Mouse (Mus musculus) liver (tissue): ENCODE data around the gene Trim2.

Experiments used
- DNase-seq: peaks from one replicate; pipeline ENCODE4 v3.0.0-alpha.2; 2020; ENCODE audit warnings: mixed read lengths

The Trim2 gene

DNA sequence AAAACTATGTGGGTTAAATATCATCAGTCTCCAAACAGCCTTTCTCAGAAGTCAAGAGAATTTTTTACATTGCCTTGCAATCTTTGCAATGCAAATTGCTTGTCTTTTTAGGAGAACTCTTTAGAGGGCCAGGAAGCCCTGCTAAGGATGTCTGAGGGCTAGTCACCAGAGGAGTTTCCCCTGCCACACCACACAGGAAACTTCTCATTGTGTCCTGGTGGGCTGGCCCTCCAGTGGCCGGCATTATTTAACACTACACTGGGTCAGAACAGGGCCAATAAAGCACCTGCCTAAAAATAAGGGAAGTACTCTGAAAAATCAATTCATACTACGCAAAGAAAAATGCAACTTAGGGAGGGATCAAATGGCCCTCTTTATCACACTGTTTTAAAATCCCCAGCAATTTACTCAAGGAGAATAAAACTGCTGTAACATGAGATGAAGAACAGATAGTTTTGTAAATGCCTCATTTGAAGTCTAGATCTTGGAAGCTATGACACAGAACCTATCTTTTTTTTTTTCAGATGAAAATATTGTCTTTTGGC lies 87.4 kb downstream of the Trim2 start:
- DNase-seq, result no peak

DNA sequence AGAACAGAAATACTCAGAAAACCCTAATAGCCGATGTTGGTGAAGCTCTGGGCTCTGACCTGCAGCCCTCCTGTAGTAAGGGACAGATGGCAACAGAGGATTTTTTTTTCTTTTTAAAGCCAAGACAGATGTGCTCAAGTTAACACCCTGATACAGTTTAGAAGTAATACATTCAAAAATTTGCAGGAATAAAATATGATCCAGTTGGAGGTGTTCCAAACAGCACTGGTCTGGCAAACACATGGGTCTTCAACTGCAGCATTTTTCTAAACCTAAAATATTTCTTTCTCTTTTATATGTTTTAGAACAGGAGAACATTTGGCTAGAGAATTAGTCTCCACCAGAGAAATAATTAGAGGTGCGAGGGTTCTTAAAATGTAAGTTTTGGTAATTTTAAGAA lies 88.2 kb downstream of the Trim2 start:
- no peak for DNase-seq

DNA sequence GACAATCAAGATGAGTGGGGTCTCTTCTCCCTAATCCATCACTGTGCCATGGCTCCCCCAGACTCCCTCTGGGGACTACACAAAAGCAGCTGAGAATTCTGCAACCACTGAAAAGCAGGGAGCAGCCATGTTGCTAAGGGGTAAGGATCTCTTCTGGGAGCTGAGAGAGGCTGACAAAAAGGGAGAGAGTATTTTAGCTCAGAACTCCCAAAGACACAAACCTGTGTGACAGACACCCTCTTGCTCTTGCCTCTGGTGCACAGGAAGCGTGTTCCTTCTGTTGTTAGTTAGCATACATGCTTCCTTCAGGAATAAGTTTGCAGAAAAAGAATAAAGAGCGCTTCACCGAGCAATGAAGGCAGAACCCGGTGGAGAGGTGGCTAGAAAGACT lies 88.7 kb downstream of the Trim2 start:
- DNase-seq, result no peak

DNA sequence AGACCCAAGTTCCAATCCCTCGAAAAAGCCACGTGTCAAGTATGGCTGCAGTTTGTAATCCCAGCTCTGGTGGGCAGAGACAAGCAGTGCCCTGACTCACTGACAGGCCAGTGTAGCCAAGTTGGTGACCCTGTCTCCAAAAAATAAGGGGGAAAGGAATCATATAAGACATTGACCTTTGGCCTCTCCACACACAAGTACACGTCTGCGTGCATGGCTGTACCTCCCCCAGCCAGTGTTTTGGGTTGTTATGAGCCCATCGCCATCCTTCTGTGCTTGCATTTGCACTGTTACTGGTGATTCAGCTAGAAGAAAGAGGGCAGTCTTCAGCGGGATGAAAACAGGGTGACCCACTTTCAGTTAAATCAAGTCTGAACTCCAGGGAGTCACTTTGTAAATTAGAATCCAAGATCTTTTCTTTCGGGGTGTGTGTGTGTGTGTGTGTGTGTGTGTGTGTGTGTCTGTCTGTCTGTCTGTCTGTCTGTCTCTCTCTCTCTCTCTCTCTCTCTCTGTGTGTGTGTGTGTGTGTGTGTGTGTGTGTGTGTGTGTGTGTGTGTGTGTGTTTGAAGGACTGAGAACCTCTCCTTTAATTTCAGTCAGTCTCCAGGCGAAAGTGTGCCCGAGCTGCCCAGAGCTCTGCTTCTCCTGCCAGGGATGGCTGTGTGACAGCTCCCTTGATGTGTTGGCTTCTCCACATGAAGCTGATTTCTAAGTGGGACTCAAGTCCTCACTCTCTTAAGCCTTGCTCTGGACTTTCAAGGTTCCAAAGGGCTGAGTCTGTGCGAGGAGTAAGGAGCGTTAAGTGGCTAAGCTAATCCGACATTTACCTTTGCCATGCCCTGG lies 89.3 kb downstream of the Trim2 start:
- DNase-seq, result no peak

DNA sequence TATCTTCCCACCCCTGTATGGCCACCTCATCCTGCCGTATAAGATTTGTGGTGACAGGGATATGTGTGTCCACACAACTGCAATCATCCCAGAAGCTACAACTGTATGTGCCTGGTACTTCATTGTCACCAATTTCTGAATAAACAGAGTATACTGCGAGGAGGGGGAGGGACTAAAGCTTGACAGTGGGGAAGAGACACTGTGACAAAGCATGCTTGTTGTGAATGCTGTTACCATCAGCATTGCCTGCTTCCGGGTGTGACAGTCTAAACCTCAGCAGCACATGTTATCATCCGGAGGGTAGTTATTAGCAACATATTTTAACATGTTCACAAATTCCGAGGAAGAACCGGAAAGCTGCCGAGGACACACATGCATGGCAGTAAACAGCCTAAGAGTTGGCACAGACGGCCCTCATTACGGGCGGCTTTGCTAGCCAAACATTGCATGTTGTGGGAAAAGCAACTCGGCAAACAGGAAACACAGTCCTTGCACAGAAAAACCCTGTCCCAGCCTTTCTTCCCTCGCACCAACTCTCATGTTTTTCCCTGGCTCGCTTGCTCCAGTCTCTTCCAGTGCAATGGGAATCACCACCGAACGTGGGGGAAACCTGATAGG lies 90.8 kb downstream of the Trim2 start:
- no peak for DNase-seq

DNA sequence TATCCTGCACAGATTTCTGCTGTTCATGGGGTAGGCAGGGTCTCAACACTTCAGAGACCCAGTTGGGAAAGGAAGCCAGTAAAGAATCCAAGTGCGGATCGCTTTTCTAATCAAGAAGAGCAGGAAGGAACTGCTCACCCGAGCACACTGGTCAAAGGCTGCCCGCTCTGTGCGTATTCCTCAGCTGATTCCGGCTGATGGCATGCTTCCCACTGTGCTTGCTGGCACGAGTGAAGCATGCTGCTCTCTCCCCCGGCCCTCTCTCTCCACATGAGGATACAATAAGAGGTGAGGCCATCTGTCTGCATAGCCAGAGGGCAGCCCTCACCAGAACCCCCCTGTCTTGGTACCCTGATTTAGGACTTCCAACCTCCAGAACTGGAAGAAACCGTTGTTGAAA lies 91.4 kb downstream of the Trim2 start:
- no peak for DNase-seq

DNA sequence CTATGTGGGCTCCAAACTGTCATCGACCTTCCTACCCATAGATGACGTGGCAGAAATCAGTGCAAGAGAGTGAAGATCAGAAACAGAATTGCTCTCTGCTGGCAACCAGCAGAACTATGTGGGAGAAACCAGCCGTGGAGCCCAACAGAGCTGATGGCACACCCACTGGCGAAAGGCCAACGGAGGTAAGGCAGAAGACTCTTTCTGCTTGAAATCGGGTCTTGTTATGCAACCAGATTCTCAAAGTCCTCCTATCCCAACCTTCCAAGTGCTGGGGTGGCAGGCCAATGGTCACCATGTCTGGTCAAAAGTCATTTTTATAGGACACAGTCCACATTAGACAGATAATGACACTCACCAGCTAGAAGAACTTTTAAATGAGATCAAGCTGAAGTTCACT lies 92.2 kb downstream of the Trim2 start:
- DNase-seq, result no peak

- DNase-seq, result no peak
These were observed 95.3 kb downstream of the Trim2 start for GRCm38 (mm10) chr3:84211340-84211875.

DNA sequence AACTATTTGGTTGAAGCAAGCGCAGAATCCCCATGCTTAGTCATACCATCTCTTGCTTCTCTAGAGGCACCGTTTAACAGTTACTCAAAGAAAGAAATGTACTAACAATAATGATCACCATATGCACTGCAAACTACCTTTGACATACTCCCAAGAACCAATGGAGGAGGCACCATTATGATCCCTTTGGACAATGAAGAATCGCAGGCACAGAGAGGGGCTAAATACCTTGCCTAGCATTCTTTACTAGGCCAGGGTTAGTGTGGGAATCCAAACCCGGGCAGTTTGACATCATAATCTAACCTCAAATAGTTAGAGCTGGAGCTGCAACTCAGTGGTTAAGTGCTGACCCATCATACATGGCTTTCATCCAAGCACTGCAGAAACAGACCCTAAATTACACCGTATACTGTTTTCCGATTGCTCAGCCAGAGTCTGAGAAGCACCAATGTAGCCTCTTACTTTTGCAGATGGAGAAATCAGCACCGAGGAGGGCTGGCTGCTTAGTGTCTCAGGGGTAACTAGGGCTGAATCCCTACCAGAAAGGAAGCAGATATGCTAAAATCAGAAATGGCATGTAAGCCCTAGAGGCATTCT lies 97.7 kb downstream of the Trim2 start:
- DNase-seq, result no peak

- no peak for DNase-seq
These were observed 98.2 kb downstream of the Trim2 start for GRCm38 (mm10) chr3:84208475-84208874.

GRCm38 (mm10) chr3:84207366-84207765 lies 99.3 kb downstream of the Trim2 start:
- DNase-seq, result no peak

DNA sequence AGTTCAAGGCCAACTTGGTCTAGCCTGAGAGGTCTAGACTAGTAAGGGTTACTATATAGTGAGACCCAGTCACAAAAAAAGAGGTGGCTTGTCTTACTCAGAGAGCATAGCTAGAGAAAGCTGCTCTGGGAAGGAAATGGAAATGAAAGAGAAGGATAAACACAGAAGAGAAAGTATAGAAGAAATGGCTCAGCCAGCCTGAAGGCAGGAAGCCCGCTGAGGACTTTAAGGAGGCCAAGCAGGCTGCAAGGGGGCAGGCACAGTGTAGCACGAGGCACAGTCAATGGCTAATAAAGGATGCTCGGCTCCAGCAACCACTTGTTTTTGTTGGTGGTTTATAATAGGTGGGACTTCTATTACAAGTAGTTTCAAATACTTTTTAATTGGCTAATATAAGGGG lies 100.6 kb downstream of the Trim2 start:
- no peak for DNase-seq

- no peak for DNase-seq
These were observed 101.0 kb downstream of the Trim2 start for GRCm38 (mm10) chr3:84205650-84206049.

- DNase-seq, result no peak
These were observed 102.0 kb downstream of the Trim2 start for GRCm38 (mm10) chr3:84204640-84205039.

GRCm38 (mm10) chr3:84200559-84201420 lies 105.9 kb downstream of the Trim2 start:
- DNase-seq, result no peak

- DNase-seq, result no peak
These were observed 107.2 kb downstream of the Trim2 start for GRCm38 (mm10) chr3:84199516-84199915.

DNA sequence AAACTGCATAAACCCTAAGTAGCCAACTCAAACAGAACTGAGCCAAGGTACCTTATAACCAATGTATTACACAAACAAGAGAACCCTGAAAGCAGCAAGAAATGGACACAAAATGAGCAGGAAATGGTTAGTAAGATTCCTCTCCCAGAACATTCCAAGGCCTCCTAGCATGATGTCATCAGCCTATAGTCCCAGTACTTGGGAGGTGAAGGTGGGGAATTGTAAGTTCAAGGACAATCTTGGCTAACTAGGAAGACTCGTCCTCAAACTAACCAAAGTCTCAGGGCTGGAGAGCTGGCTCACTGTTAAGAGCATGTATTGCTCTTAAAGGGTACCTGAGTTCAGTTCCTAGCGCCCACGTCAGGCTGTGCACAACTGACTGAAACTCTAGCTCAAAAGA lies 108.4 kb downstream of the Trim2 start:
- DNase-seq, result no peak

GRCm38 (mm10) chr3:84193881-84194280 lies 112.8 kb downstream of the Trim2 start:
- no peak for DNase-seq

GRCm38 (mm10) chr3:84191141-84191881 lies 115.4 kb downstream of the Trim2 start:
- DNase-seq, result no peak

GRCm38 (mm10) chr3:84190513-84191061 lies 116.1 kb downstream of the Trim2 start:
- DNase-seq, result no peak

DNA sequence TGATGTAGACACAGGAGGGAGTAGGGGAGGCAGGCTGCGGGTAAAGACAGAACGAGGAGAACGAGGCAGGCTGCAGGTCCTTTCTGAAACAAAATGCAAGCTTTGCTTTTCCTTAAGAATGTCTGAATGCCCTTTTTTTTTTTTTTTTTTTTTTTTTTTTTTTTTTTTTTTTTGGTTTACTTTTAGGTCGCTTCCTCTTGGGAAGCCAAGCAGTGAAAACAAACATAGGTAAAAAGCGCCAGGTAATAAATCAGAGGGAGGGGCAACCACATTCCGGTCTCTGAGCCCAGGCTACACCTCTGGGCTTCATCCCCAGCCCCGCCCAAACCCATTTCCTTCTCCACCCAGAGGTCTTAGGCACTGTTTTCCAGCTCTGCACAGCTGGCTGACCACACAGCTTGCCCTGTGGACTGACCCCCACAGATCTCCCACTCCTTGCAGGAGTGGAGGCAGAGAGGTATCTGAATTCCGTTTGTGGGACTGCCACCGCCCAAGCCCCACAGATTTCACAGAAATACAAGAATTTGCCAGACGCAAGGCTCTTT lies 117.0 kb downstream of the Trim2 start:
- DNase-seq, result no peak
